Mouse (Mus musculus): Measurements from ENCODE around the gene Xcl1. TPM values are rescaled to one million over a fixed set of nuclear protein-coding genes. Genes with fewer than 3 reads are reported as not detected.

Xcl1 gene
- polyA plus RNA-seq, 1 experiment from 2014 or later: not detected

- peak overlapping the region; percentile 74 for H3K4me2 ChIP-seq (ENCODE audit: low read length)
- H3K9ac ChIP-seq (ENCODE audit: low read length): peak overlapping the region; percentile 51
- peak; percentile 93 for DNase-seq (ENCODE audit: low spot score)
- H3K27me3 ChIP-seq (replicated peaks; ENCODE audit: control insufficient read depth, insufficient read depth, low read length): no peaks in the 10 kb centered on the region
- under 1% methylated on average over 22 of the region's 22 CpGs for WGBS
- ATAC-seq (replicated peaks; ENCODE audit: low FRiP score, low TSS enrichment, low read depth): peak; percentile 89
- H3K4me3 ChIP-seq (ENCODE audit: low read depth, low read length): peak overlapping the region; percentile 49
- no peaks in the 10 kb centered on the region for H3K36me3 ChIP-seq (ENCODE audit: control insufficient read depth, insufficient read depth, low read length)
- peak overlapping the region; percentile 27; the same call in 1 of the 2 replicates for H3K27ac ChIP-seq (ENCODE audit: low read depth)
- no peaks in the 10 kb centered on the region for H3K9me3 ChIP-seq (ENCODE audit: control insufficient read depth, low read length)
- H3K4me1 ChIP-seq (replicated peaks; ENCODE audit: control insufficient read depth, insufficient read depth, low read length): peaks cover 15% of the 10 kb centered on the region; the same call in 1 of the 2 replicates
Measured at GRCm38 (mm10) chr1:164898846-164899351, 36.4 kb downstream of the Xcl1 start.

GRCm38 (mm10) chr1:164897163-164897817, 38.0 kb downstream of the Xcl1 start:
- no peak overlapping the region for H3K27ac ChIP-seq (ENCODE audit: low read depth)
- H3K36me3 ChIP-seq (ENCODE audit: control insufficient read depth, insufficient read depth, low read length): no peaks in the 10 kb centered on the region
- H3K9me3 ChIP-seq (ENCODE audit: control insufficient read depth, low read length): no peaks in the 10 kb centered on the region
- peak; percentile 56 for DNase-seq (ENCODE audit: low spot score)
- H3K4me3 ChIP-seq (ENCODE audit: low read depth, low read length): no peak overlapping the region
- WGBS: 49% methylated on average over 5 of the region's 5 CpGs
- H3K9ac ChIP-seq (ENCODE audit: low read length): no peak overlapping the region
- no peaks in the 10 kb centered on the region for H3K27me3 ChIP-seq (replicated peaks; ENCODE audit: control insufficient read depth, insufficient read depth, low read length)
- no peak for ATAC-seq (replicated peaks; ENCODE audit: low FRiP score, low TSS enrichment, low read depth)
- H3K4me1 ChIP-seq (replicated peaks; ENCODE audit: control insufficient read depth, insufficient read depth, low read length): peaks cover 15% of the 10 kb centered on the region; the same call in 1 of the 2 replicates
- no peak overlapping the region for H3K4me2 ChIP-seq (ENCODE audit: low read length)

GRCm38 (mm10) chr1:164896211-164897145, 38.8 kb downstream of the Xcl1 start:
- Histone ChIP-seq H3K36me3 (ENCODE audit: control insufficient read depth, insufficient read depth, low read length) (no peaks in the 10 kb centered on the region), H3K4me3 (ENCODE audit: low read depth, low read length) (no peak overlapping the region), H3K9me3 (ENCODE audit: control insufficient read depth, low read length) (no peaks in the 10 kb centered on the region), H3K4me2 (ENCODE audit: low read length) (no peak overlapping the region), H3K4me1 (replicated peaks; ENCODE audit: control insufficient read depth, insufficient read depth, low read length) (peaks cover 15% of the 10 kb centered on the region; the same call in 1 of the 2 replicates), H3K27ac (ENCODE audit: low read depth) (no peak overlapping the region), H3K9ac (ENCODE audit: low read length) (no peak overlapping the region), H3K27me3 (replicated peaks; ENCODE audit: control insufficient read depth, insufficient read depth, low read length) (no peaks in the 10 kb centered on the region)
- peak; percentile 56 for DNase-seq (ENCODE audit: low spot score)
- no peak for ATAC-seq (replicated peaks; ENCODE audit: low FRiP score, low TSS enrichment, low read depth)
- 45% methylated on average over 16 of the region's 16 CpGs for WGBS

- H3K4me3 ChIP-seq (ENCODE audit: low read depth, low read length): no peak overlapping the region
- H3K4me1 ChIP-seq (replicated peaks; ENCODE audit: control insufficient read depth, insufficient read depth, low read length): peaks cover 15% of the 10 kb centered on the region; the same call in 1 of the 2 replicates
- WGBS: 65% methylated on average over 2 of the region's 2 CpGs
- ATAC-seq (replicated peaks; ENCODE audit: low FRiP score, low TSS enrichment, low read depth) (no peak), DNase-seq (ENCODE audit: low spot score) (no peak)
- H3K9ac ChIP-seq (ENCODE audit: low read length): no peak overlapping the region
- H3K4me2 ChIP-seq (ENCODE audit: low read length): no peak overlapping the region
- no peaks in the 10 kb centered on the region for H3K36me3 ChIP-seq (ENCODE audit: control insufficient read depth, insufficient read depth, low read length)
- no peak overlapping the region for H3K27ac ChIP-seq (ENCODE audit: low read depth)
- no peaks in the 10 kb centered on the region for H3K9me3 ChIP-seq (ENCODE audit: control insufficient read depth, low read length)
- H3K27me3 ChIP-seq (replicated peaks; ENCODE audit: control insufficient read depth, insufficient read depth, low read length): no peaks in the 10 kb centered on the region
Measured at GRCm38 (mm10) chr1:164895806-164896205, 39.5 kb downstream of the Xcl1 start.

DNA sequence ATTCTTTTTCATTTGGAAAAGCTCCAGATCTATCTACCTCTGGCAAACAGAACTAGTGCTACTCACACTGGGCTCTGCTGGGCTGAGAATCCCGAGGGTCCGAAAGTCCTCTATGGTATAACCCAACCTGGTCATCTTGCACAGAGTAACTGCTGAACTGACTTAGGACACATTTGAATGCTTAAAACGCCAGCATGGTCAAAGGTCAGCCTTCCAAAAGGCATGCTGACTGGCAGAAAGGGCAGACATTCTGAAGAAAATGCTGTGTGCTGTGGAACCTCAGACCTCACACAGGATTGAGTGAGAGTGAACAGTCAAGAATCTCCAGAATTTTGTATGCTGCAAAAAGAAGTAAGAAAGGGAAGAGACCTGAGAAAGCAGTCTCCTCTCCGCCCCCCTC, 45.0 kb downstream of the Xcl1 start:
- Histone ChIP-seq H3K4me3 (ENCODE audit: low read depth, low read length) (no peak overlapping the region), H3K4me2 (ENCODE audit: low read length) (no peak overlapping the region), H3K36me3 (ENCODE audit: control insufficient read depth, insufficient read depth, low read length) (no peaks in the 10 kb centered on the region), H3K9ac (ENCODE audit: low read length) (no peak overlapping the region), H3K4me1 (replicated peaks; ENCODE audit: control insufficient read depth, insufficient read depth, low read length) (no peaks in the 10 kb centered on the region; the same call in 1 of the 2 replicates), H3K9me3 (ENCODE audit: control insufficient read depth, low read length) (no peaks in the 10 kb centered on the region), H3K27ac (ENCODE audit: low read depth) (no peak overlapping the region), H3K27me3 (replicated peaks; ENCODE audit: control insufficient read depth, insufficient read depth, low read length) (no peaks in the 10 kb centered on the region)
- no peak for DNase-seq (ENCODE audit: low spot score)
- 58% methylated on average over 4 of the region's 4 CpGs for WGBS
- ATAC-seq (replicated peaks; ENCODE audit: low FRiP score, low TSS enrichment, low read depth): no peak; the same call in 1 of the 2 replicates

- no peak for DNase-seq (ENCODE audit: low spot score)
- no peak for ATAC-seq (replicated peaks; ENCODE audit: low FRiP score, low TSS enrichment, low read depth)
Measured at GRCm38 (mm10) chr1:164888563-164888962, 46.8 kb downstream of the Xcl1 start.

DNA sequence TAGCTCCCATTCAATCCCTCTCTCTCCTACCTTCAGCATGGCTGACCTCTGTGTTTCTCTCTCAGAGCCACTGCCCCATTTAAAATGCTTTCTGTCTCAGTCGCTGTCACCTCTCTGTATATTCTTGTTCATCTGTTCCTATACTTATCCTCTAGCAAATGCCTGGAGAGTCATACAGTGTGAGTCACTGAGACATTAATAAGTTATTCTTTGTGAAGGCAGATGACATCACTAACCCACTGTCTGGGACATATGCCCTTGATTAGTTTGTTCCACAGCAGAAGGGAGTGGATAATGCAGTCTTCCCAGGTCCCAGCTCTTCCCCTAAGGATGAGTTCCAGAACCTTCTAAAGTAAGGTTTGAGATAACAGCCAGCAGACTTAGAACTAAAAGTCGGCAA, 47.6 kb downstream of the Xcl1 start:
- H3K9ac ChIP-seq (ENCODE audit: low read length): no peak overlapping the region
- no peak overlapping the region for H3K27ac ChIP-seq (ENCODE audit: low read depth)
- DNase-seq (ENCODE audit: low spot score): no peak
- no peak for ATAC-seq (replicated peaks; ENCODE audit: low FRiP score, low TSS enrichment, low read depth)
- no peaks in the 10 kb centered on the region for H3K36me3 ChIP-seq (ENCODE audit: control insufficient read depth, insufficient read depth, low read length)
- H3K4me1 ChIP-seq (replicated peaks; ENCODE audit: control insufficient read depth, insufficient read depth, low read length): no peaks in the 10 kb centered on the region; the same call in 1 of the 2 replicates
- no peaks in the 10 kb centered on the region for H3K9me3 ChIP-seq (ENCODE audit: control insufficient read depth, low read length)
- WGBS: 75% methylated on average over 2 of the region's 2 CpGs
- H3K27me3 ChIP-seq (replicated peaks; ENCODE audit: control insufficient read depth, insufficient read depth, low read length): no peaks in the 10 kb centered on the region
- H3K4me3 ChIP-seq (ENCODE audit: low read depth, low read length): no peak overlapping the region
- no peak overlapping the region for H3K4me2 ChIP-seq (ENCODE audit: low read length)

More at GRCm38 (mm10) chr1:164888563-164888962, 46.8 kb downstream of the Xcl1 start:
- no peaks in the 10 kb centered on the region for H3K9me3 ChIP-seq (ENCODE audit: control insufficient read depth, low read length)
- H3K9ac ChIP-seq (ENCODE audit: low read length): no peak overlapping the region
- 60% methylated on average over 6 of the region's 6 CpGs for WGBS
- no peaks in the 10 kb centered on the region; the same call in 1 of the 2 replicates for H3K4me1 ChIP-seq (replicated peaks; ENCODE audit: control insufficient read depth, insufficient read depth, low read length)
- no peaks in the 10 kb centered on the region for H3K36me3 ChIP-seq (ENCODE audit: control insufficient read depth, insufficient read depth, low read length)
- no peak overlapping the region for H3K4me3 ChIP-seq (ENCODE audit: low read depth, low read length)
- no peak overlapping the region for H3K27ac ChIP-seq (ENCODE audit: low read depth)
- H3K27me3 ChIP-seq (replicated peaks; ENCODE audit: control insufficient read depth, insufficient read depth, low read length): no peaks in the 10 kb centered on the region
- no peak overlapping the region for H3K4me2 ChIP-seq (ENCODE audit: low read length)

GRCm38 (mm10) chr1:164881891-164882290, 53.4 kb downstream of the Xcl1 start:
- Histone ChIP-seq H3K27me3 (replicated peaks; ENCODE audit: control insufficient read depth, insufficient read depth, low read length) (no peaks in the 10 kb centered on the region), H3K9me3 (ENCODE audit: control insufficient read depth, low read length) (no peaks in the 10 kb centered on the region), H3K4me1 (replicated peaks; ENCODE audit: control insufficient read depth, insufficient read depth, low read length) (no peaks in the 10 kb centered on the region), H3K9ac (ENCODE audit: low read length) (no peak overlapping the region), H3K4me2 (ENCODE audit: low read length) (no peak overlapping the region), H3K27ac (ENCODE audit: low read depth) (no peak overlapping the region), H3K36me3 (ENCODE audit: control insufficient read depth, insufficient read depth, low read length) (no peaks in the 10 kb centered on the region), H3K4me3 (ENCODE audit: low read depth, low read length) (no peak overlapping the region)
- DNase-seq (ENCODE audit: low spot score) (no peak), ATAC-seq (replicated peaks; ENCODE audit: low FRiP score, low TSS enrichment, low read depth) (no peak)
- WGBS: 65% methylated on average over 3 of the region's 3 CpGs

Measured in intestine, embryonic 14.5 days (tissue).